Mouse (Mus musculus) Patski (cell line): Measurements from ENCODE around the gene Atp6v1fnb. TPM values are rescaled to one million over a fixed set of nuclear protein-coding genes. Genes with fewer than 3 reads are reported as not detected.

Experiments used
- ATAC-seq: fragments of 100-300 bp; one replicate; pipeline ENCODE4 v1.8.0; 2021
- CTCF ChIA-PET: fragments of 350-600 bp; sonication (Branson Sonifier 250); formaldehyde crosslinking; loops from one replicate; lab custom pipeline; 2022; ENCODE audit warnings: inconsistent platforms; lab: Charles Lee
- POLR2A ChIA-PET: fragments of 350-600 bp; sonication (Branson Sonifier 250); formaldehyde crosslinking; loops from one replicate; lab custom pipeline; 2022; ENCODE audit warnings: antibody characterized with exemption, inconsistent platforms; lab: Charles Lee
- DNase-seq: peaks from one replicate; pipeline ENCODE4 v3.0.0-alpha.2; 2011; ENCODE audit warnings: low read depth, low spot score
- H3K27me3 ChIP-seq: fragments of 371-371 bp; one replicate; pipeline ENCODE4 v1.5.1; 2021
- CTCF ChIP-seq: fragments of 100-300 bp; IDR thresholded peaks from one replicate; pipeline ENCODE4 v1.5.1; 2021
- in situ Hi-C: fragments of 300-500 bp; cut with MboI; formaldehyde crosslinking; loops from 3 replicates; pipeline ENCODE4 v1.11.1; 2018; ENCODE audit warnings: low pct_unique_long_range_greater_than_20kb, mixed read lengths
- polyA plus RNA-seq: library from polyadenylated mRNA; unstranded; gene quantifications from one replicate; pipeline ENCODE4 v1.2.3, GENCODE M21; 2021

Atp6v1fnb gene
- not detected for polyA plus RNA-seq

DNA sequence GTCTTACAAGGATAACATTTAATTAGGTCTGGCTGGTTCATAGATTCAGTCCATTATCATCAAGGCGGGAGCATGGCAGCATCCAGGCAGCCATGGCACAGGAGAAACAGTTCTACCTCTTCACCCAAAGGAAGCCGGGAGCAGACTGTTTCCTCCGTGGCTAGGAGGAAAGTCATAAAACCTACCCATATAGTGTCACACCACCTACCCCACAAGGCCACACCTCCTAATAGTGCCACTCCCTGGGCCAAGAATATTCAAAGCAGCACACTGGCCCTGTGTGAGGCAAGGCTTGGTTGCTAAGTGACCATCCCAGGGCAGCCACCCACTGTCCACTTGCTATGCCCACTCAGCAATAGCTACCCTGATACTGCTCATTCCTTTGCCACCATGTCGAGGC, at the start of gene Atp6v1fnb:
TSS of gene Atp6v1fnb (plus strand) at position 301 of the 400 bp plus-strand sequence.
- no peak for TF ChIP-seq CTCF
- in situ Hi-C loops = no loop called here
- ChIA-PET CTCF (no interaction called here), POLR2A (no interaction called here)
- DNase-seq (no peak), ATAC-seq (no peak)
- H3K27me3 ChIP-seq = no peaks in the 10 kb centered on the region

DNA sequence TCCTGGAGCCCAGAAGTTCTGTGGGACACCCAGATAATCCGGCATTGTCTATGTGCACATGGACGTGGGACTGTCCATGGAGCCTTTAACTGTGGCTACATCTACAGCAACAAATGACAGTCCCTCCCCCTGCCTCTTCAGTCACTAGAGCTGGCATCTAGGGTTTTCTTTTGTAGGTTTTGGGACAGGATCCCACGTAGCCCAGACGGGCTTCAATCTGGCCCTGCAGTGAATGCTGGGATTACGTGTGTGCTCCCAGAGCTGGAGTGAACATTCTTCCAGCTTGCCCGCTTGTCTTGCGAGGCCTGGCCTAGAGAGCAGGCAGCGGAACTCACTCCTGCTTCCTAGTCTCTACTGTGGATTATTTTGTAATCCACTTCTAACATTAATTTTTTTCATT, 46.1 kb upstream of the Atp6v1fnb start:
- in situ Hi-C loops = no loop called here
- no peak for ATAC-seq
- no peak for TF ChIP-seq CTCF
- H3K27me3 ChIP-seq = no peaks in the 10 kb centered on the region
- POLR2A ChIA-PET = interaction anchor here (0.8 kb wide), 1 partner anchor 850 kb away, joined by 3 read pairs; no protein-coding TSS in a partner anchor
- CTCF ChIA-PET = interaction anchor here (1.0 to 1.4 kb wide), 2 partner anchors 10 to 12 kb away, joined by 3 to 5 read pairs; no protein-coding TSS in a partner anchor
- no peak for DNase-seq

DNA sequence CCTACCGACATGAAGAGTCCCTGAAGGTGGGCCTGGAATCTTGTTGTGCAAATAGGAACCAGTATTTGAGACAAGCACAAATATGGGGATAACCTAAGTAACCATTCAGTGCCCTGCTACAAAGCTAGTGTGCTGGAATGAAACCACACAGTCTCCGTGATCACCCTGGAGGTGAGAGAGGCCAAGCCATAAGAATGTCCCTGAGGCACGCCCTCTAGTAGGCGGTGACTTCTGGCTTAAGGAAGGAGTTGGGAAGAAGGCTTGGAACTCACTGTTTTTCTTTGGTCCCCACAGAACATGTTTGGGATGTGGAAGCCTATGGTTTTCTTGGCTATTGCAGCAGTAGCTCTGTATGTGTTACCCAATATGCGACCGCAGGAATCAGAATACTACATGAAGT, 44.9 kb upstream of the Atp6v1fnb start:
- POLR2A ChIA-PET = no interaction called here
- ATAC-seq (no peak), DNase-seq (no peak)
- no peaks in the 10 kb centered on the region for H3K27me3 ChIP-seq
- TF ChIP-seq CTCF = no peak
- CTCF ChIA-PET = interaction anchor here (1.4 kb wide), 1 partner anchor 11 kb away, joined by 5 read pairs; no protein-coding TSS in a partner anchor
- in situ Hi-C loops = no loop called here

DNA sequence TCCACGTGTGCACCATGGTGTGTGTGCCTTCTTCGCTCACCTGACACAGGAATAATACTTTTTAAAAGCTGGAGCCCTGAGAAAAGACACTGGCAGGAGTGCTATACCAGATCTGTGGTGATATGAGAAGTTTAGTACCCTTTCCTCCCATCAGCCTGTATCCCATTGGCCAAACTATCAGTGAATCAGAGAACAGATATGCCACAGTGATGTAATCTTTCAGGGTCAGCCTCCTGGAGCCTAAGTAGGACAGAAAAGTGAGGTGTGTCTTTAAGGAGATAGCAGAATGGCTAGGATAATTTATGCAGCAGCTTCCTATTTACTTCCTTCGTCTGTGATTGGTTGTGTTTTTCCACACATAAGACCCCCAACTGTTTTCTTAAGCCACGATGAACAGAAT, 43.1 kb upstream of the Atp6v1fnb start:
- TF ChIP-seq CTCF = no peak
- ChIA-PET POLR2A (no interaction called here), CTCF (interaction anchor here (2.4 kb wide), 1 partner anchor 33 kb away, joined by 7 read pairs; the partner anchor contains the start of gene Ccdc136)
- no peak for ATAC-seq
- no peaks in the 10 kb centered on the region for H3K27me3 ChIP-seq
- in situ Hi-C loops = no loop called here
- no peak for DNase-seq

DNA sequence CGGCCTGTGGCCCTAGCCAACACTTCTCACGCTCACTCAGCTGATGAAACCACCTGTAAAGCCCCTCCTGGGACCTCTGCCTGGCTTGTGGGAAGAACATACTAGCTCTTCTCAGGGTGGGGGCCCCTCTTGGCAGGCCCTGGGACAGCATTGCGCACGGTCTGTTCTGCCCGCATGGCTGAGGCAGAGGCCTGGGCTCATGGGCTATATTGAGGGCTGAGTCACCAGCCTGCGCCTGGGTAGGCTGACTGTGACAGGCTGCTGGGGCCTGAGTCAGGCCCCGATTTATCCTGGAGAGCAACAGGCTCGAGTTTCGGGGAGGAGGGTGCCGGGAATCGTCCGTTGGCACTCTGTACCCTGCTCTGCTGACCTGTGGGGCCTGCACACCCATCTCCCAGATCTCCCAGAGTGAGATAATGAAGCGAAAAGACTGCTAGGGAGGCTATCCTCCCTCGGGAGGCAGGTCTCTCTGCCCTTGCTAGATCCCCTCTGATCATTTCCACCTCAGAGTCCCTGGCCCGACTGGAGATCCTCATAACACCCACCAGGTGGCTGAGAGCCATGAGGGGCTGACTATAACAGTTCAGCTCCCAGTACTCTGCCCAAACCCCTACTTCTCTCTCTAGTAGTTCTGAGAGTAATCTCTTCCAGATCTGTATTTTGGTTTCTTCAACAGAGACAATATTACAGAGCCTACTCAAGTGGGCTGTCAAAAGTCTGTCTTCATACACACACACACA, 40.4 kb upstream of the Atp6v1fnb start:
- CTCF ChIA-PET = interaction anchor here (1.1 to 1.2 kb wide), 3 partner anchors 11 to 20 kb away, joined by 3 to 4 read pairs (median 3); no protein-coding TSS in a partner anchor
- no peak for DNase-seq
- TF ChIP-seq CTCF = no peak
- in situ Hi-C loops = no loop called here
- no peaks in the 10 kb centered on the region for H3K27me3 ChIP-seq
- no peak for ATAC-seq
- POLR2A ChIA-PET = interaction anchor here (1.3 kb wide), 1 partner anchor 8 kb away, joined by 3 read pairs; no protein-coding TSS in a partner anchor

DNA sequence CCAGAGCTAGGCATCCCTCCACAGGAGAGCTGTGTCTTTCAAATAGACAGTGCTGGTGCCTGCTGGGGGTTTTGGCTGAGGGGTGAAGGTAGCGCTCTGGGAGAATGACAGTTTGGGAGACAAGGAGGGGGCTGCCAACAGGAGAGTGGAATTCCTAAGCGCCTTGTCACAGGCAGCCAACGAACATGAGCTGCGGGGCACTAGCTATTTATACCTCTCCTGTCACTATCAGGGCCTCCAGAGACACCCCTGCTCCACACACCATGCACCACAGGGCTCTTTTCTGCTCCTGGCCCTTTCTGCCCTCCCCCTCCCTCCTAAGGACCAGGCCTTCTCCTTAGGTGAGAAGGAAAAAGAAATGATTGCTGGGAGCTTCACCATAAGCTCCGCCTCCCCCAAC, 39.8 kb upstream of the Atp6v1fnb start:
- no peak for DNase-seq
- CTCF ChIA-PET = interaction anchor here (1.2 kb wide), 1 partner anchor 17 kb away, joined by 3 read pairs; no protein-coding TSS in a partner anchor
- in situ Hi-C loops = no loop called here
- ATAC-seq = no peak
- TF ChIP-seq CTCF = no peak
- POLR2A ChIA-PET = interaction anchor here (1.3 kb wide), 1 partner anchor 9 kb away, joined by 3 read pairs; no protein-coding TSS in a partner anchor
- H3K27me3 ChIP-seq = no peaks in the 10 kb centered on the region

DNA sequence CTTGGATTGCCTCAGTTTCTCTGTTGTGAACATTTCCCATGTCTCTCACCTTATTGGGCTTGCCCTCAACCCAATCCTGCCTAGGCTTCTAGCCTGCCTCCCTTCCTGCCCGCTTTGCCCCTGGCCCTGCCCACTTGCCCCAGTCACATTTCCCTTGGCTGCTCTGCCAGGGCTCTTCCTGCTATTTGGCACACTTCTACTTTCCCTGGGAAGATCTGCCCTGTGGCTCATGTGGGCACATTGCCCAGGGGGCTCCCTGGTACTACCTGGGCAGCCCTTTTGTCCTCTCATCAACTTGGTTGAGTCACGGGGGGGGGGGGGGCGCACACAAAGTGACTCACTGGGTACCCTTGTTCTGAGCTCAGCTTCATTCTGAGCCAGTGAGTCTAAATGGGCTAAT, 39.1 kb upstream of the Atp6v1fnb start:
- in situ Hi-C loops = no loop called here
- ChIA-PET POLR2A (interaction anchor here (0.6 to 1.6 kb wide), 3 partner anchors 9 to 188 kb away, joined by 3 to 6 read pairs (median 3); no protein-coding TSS in a partner anchor), CTCF (interaction anchor here (1.2 kb wide), 1 partner anchor 18 kb away, joined by 3 read pairs; no protein-coding TSS in a partner anchor)
- no peak for TF ChIP-seq CTCF
- ATAC-seq (no peak), DNase-seq (no peak)
- no peaks in the 10 kb centered on the region for H3K27me3 ChIP-seq

DNA sequence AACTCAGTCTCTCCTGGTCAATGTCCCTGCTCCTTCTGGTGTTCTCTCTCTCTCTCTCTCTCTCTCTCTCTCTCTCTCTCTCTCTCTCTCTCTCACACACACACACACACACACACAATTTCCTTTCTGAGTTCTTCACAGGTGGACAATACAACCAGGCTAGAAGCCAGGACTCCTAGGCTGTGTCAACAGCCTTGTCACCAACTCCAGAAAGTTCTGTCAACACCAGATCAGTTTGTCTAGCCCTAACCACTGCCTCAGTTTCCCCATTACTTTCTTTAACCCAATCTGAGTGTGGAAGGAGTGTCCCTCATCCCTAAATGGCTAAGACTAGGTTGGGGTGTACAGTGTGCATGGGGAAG, 38.6 kb upstream of the Atp6v1fnb start:
- in situ Hi-C loops = no loop called here
- no peak for ATAC-seq

DNA sequence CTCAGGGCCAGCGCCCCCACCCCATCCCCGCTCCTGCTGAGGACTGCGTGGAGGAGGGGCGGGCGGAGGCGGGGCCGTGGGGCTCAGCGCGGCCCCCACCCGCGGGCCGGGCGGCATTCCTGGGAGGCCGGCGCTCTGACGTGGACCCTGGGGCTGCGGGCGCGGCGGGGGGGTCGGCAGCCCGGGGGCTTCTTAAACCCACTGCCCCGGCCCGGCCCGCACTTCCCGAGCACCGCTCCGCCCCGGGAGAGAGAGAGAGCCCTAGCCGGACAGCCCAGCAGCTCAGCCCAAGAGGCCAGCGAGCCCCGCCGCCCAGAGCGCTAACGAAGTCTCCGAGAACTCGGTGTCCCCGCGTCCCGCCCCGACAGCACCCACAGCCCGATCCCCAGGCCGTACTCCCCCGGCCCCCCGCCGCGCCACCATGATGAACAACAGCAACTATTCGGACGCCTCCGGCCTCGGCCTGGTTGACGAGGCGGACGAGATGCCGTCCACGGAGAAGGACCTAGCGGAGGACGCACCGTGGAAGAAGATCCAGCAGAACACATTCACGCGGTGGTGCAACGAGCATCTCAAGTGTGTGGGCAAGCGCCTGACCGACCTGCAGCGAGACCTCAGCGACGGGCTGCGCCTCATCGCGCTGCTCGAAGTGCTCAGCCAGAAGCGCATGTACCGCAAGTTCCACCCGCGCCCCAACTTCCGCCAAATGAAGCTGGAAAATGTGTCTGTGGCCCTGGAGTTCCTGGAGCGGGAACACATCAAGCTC, 38.0 kb upstream of the Atp6v1fnb start, which contains the start of gene Flnc:
TSS of gene Flnc (plus strand) at position 219 of the 766 bp plus-strand sequence.
- no peak for DNase-seq
- ATAC-seq = peak; percentile 17
- no peak for TF ChIP-seq CTCF
- H3K27me3 ChIP-seq = no peaks in the 10 kb centered on the region
- ChIA-PET POLR2A (interaction anchor here (0.6 to 1.6 kb wide), 4 partner anchors 11 to 37 kb away, joined by 3 to 6 read pairs (median 4); no protein-coding TSS in a partner anchor), CTCF (no interaction called here)
- in situ Hi-C loops = no loop called here

More for the DNA sequence above, 38.6 kb upstream of the Atp6v1fnb start:
- ChIA-PET POLR2A (interaction anchor here (0.6 to 1.6 kb wide), 2 partner anchors 10 to 188 kb away, joined by 3 to 6 read pairs; no protein-coding TSS in a partner anchor), CTCF (no interaction called here)
- DNase-seq = no peak
- no peaks in the 10 kb centered on the region for H3K27me3 ChIP-seq
- no peak for TF ChIP-seq CTCF
